Mouse (Mus musculus): Measurements from ENCODE around the gene Dnase2a. TPM values are rescaled to one million over a fixed set of nuclear protein-coding genes. Genes with fewer than 3 reads are reported as not detected.

Dnase2a gene
- total RNA-seq, 2 experiments from 2014 or later: 6.9 to 7.0 TPM

- DNase-seq (ENCODE audit: low spot score in 2 of 2): no peak
Observed at GRCm38 (mm10) chr8:84936041-84936961, 27.9 kb downstream of the Dnase2a start.

- DNase-seq (ENCODE audit: low spot score in 2 of 2): peak in 1 of 2 experiments; percentile 51
Observed at GRCm38 (mm10) chr8:84936962-84937546, 28.7 kb downstream of the Dnase2a start, which contains the start of gene Mast1. Mast1 (minus strand) TSS chr8:84937359.

- DNase-seq (ENCODE audit: low spot score in 2 of 2): no peak
Observed at GRCm38 (mm10) chr8:84937620-84938485, 29.5 kb downstream of the Dnase2a start.

GRCm38 (mm10) chr8:84943699-84944098, 35.3 kb downstream of the Dnase2a start:
- DNase-seq (ENCODE audit: low spot score in 2 of 2): no peak

GRCm38 (mm10) chr8:84944478-84945160, 36.3 kb downstream of the Dnase2a start:
- no peak for DNase-seq (ENCODE audit: low spot score in 2 of 2)

- DNase-seq (ENCODE audit: low spot score in 2 of 2): no peak
Observed at GRCm38 (mm10) chr8:84945235-84945632, 36.9 kb downstream of the Dnase2a start.

- DNase-seq (ENCODE audit: low spot score in 2 of 2): no peak
Observed at GRCm38 (mm10) chr8:84945633-84946527, 37.5 kb downstream of the Dnase2a start.

- DNase-seq (ENCODE audit: low spot score in 2 of 2): no peak
Observed at GRCm38 (mm10) chr8:84946528-84947240, 38.3 kb downstream of the Dnase2a start, which contains the start of gene Rtbdn. Rtbdn (plus strand) TSS chr8:84946991.

- no peak for DNase-seq (ENCODE audit: low spot score in 2 of 2)
Observed at GRCm38 (mm10) chr8:84947241-84947545, 38.8 kb downstream of the Dnase2a start.

GRCm38 (mm10) chr8:84949753-84950152, 41.4 kb downstream of the Dnase2a start:
- DNase-seq (ENCODE audit: low spot score in 2 of 2): no peak

GRCm38 (mm10) chr8:84952612-84953255, 44.4 kb downstream of the Dnase2a start:
- no peak for DNase-seq (ENCODE audit: low spot score in 2 of 2)

- DNase-seq (ENCODE audit: low spot score in 2 of 2): no peak
Observed at GRCm38 (mm10) chr8:84956768-84957167, 48.4 kb downstream of the Dnase2a start.

- DNase-seq (ENCODE audit: low spot score in 2 of 2): no peak
Observed at GRCm38 (mm10) chr8:84959811-84960210, 51.5 kb downstream of the Dnase2a start.

- DNase-seq (ENCODE audit: low spot score in 2 of 2): no peak
Observed at GRCm38 (mm10) chr8:84963952-84964351, 55.6 kb downstream of the Dnase2a start.

GRCm38 (mm10) chr8:84965731-84966291, 57.5 kb downstream of the Dnase2a start:
- DNase-seq (ENCODE audit: low spot score in 2 of 2): peak; percentile 73 to 89

GRCm38 (mm10) chr8:84966603-84967002, 58.2 kb downstream of the Dnase2a start:
- DNase-seq (ENCODE audit: low spot score in 2 of 2): no peak

GRCm38 (mm10) chr8:84967532-84968304, 59.4 kb downstream of the Dnase2a start:
- DNase-seq (ENCODE audit: low spot score in 2 of 2): no peak

- no peak for DNase-seq (ENCODE audit: low spot score in 2 of 2)
Observed at GRCm38 (mm10) chr8:84968650-84969049, 60.3 kb downstream of the Dnase2a start.

Measured in gastrocnemius, postnatal 4 days (tissue).